9 mouse cellular contexts compared by ENCODE assay signal in the genomic region with DNA sequence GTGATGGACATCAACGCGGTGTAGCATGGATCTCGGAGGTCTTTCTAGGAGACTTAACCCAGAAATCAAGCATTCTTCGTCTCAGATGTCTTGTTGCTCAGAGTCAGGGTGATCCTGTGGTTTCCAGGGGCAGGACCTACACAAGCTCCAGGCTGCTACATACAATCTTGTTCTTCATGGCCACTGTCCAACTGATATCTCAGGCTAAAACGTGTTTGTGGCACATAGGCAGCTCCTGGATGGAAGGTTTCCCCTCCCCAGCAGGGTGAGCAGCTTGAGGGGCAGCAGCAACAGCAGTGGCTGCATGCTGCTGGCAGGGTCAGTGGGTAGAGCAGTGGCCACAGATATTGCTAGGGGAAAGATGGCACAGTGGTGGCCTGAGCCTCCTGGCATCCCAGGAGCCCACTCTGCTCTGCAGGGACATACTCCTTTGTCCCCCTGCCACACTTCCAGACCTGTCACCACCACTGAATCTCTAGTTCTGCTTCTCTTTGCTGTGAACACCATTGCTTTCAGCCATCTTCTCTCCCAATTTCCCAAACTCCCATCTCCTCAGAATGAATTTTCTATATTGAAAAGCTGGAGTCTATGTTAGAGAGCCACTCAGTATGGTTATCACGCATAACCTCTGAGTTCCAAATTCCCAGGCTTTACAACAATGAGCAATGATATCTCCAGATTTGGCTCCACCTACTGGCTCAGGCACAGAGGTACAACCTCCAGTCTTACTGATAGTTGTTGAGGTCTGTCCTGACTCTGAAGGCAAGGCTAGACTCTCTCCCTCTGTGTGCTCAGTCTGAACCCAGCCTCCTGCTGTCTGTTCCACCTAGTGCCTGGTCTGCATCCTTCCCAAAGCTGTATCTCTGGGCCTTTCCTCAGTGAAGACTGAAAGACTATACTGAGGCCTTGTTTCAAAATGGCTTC. TPM values are rescaled to one million over a fixed set of nuclear protein-coding genes. Genes with fewer than 3 reads are reported as not detected.
DNase-seq lines count a peak whose midpoint lies in the region; ATAC-seq and TF ChIP-seq lines count a peak whose summit lies in the region.
"Had no signal": no experiment of that assay in that cellular context is flagged by ENCODE, and none has a peak within 500 bp of the region (broad histone marks: within the 10 kb centered on the region; RNA-seq: fewer than 3 reads in every experiment).

No protein-coding gene starts in this region.

- H3K4me2 ChIP-seq in hindbrain, embryonic 15.5 days, result no peak overlapping the region

- TF ChIP-seq CTCF in liver, adult 2 months (IDR thresholded peaks at IDR 0.05; ENCODE audit: low read depth, low read length), result peak; percentile 52

- H3K9me3 ChIP-seq in hindbrain, embryonic 15.5 days, result no peaks in the 10 kb centered on the region
- H3K9me3 ChIP-seq: megakaryocyte, embryonic 14.5 days had no signal

- H3K4me3 ChIP-seq in hindbrain, embryonic 15.5 days, result no peak overlapping the region
- no peak overlapping the region for H3K4me3 ChIP-seq in liver, adult 2 months (ENCODE audit: insufficient read depth, low read depth, low read length)
- H3K4me3 ChIP-seq: megakaryocyte, embryonic 14.5 days had no signal

- no peak overlapping the region for H3K9ac ChIP-seq in hindbrain, embryonic 15.5 days
- no peak overlapping the region for H3K9ac ChIP-seq in liver, adult 2 months (ENCODE audit: low read depth, low read length)

- H3K79me2 ChIP-seq in liver, adult 2 months (ENCODE audit: control insufficient read depth, insufficient read depth, low read length), result no peaks in the 10 kb centered on the region

- WGBS in hindbrain, embryonic 15.5 days, result 68% methylated on average over 6 of the region's 6 CpGs
- WGBS in liver, adult 2 months, result 65% methylated on average over 6 of the region's 6 CpGs

- TF ChIP-seq POLR2A in liver, adult 2 months (IDR thresholded peaks at IDR 0.05; ENCODE audit: extremely low read depth, insufficient read depth, low read length), result no peak

- H3K27ac ChIP-seq in hindbrain, embryonic 15.5 days (replicated peaks), result no peak overlapping the region
- H3K27ac ChIP-seq in liver, adult 2 months (replicated peaks; ENCODE audit: insufficient read depth, low read depth, low read length), result no peak overlapping the region

- DNase-seq in adrenal gland, postnatal 14 days, result peak; percentile 14
- no peak for DNase-seq in adrenal gland, adult 18-20 months (ENCODE audit: low spot score in 2 of 2)
- peak; percentile 78 for DNase-seq in 3T3-L1 (ENCODE audit: low read depth, low spot score)
- peak; percentile 77 for DNase-seq in embryo, embryonic 10 days (ENCODE audit: low spot score)
- peak; percentile 44 for DNase-seq in liver, adult 2 months (ENCODE audit: extremely low read depth, low read depth, low spot score)
- peak; percentile 28 for DNase-seq in neural tube, embryonic 10.5 days (ENCODE audit: extremely low spot score, low spot score)
- no peak for DNase-seq in T-cell, adult 2 months (ENCODE audit: low spot score)

- H3K36me3 ChIP-seq in hindbrain, embryonic 15.5 days, result no peaks in the 10 kb centered on the region
- H3K36me3 ChIP-seq in liver, adult 2 months (ENCODE audit: control insufficient read depth, insufficient read depth, low read length), result peaks cover 14% of the 10 kb centered on the region

- no peaks in the 10 kb centered on the region for H3K4me1 ChIP-seq in hindbrain, embryonic 15.5 days (replicated peaks)
- no peaks in the 10 kb centered on the region for H3K4me1 ChIP-seq in liver, adult 2 months (ENCODE audit: control insufficient read depth, insufficient read depth, low read length)

- no peaks in the 10 kb centered on the region for H3K27me3 ChIP-seq in hindbrain, embryonic 15.5 days
- no peaks in the 10 kb centered on the region for H3K27me3 ChIP-seq in liver, adult 2 months (ENCODE audit: control insufficient read depth, insufficient read depth, low read length)

- ATAC-seq in hindbrain, embryonic 15.5 days (ENCODE audit: low FRiP score, low read depth), result peak; percentile 79

RNA-seq across cellular contexts. Expression of a gene that starts 36.8 kb away (rescaled TPM):
- total RNA-seq in adrenal gland, postnatal 14 days (2021), result not detected in 2 replicates
- total RNA-seq in adrenal gland, adult 18-20 months (2021), result not detected
- polyA plus RNA-seq in hindbrain, embryonic 15.5 days (2015; fragmentation: Nextera tagmentation; extraction: Ambion mirVana), result not detected in 2 replicates
- not detected in 2 replicates for total RNA-seq in liver, adult 2 months (2014; rRNA removed)
- polyA plus RNA-seq in liver, adult 2 months (2012; rRNA removed), result not detected in 2 replicates

RNA-seq across cellular contexts. Expression of a gene that starts 41.0 kb away (rescaled TPM):
- total RNA-seq in adrenal gland, postnatal 14 days (2021), result 0.79 and 9.1 TPM in 2 replicates
- total RNA-seq in adrenal gland, adult 18-20 months (2021), result not detected
- 0.10 TPM in 1 of 2 replicates, not detected in the other for polyA plus RNA-seq in hindbrain, embryonic 15.5 days (2015; fragmentation: Nextera tagmentation; extraction: Ambion mirVana)
- 92.8 and 119 TPM in 2 replicates for total RNA-seq in liver, adult 2 months (2014; rRNA removed)
- 134 and 163 TPM in 2 replicates for polyA plus RNA-seq in liver, adult 2 months (2012; rRNA removed)

Comparison
In these comparisons a context has a peak if more than half of its experiments do, and no peak if none do; other contexts are left out.
1. DNase-seq: peak in adrenal gland, postnatal 14 days (single experiment), 3T3-L1 (single experiment), embryo, embryonic 10 days (single experiment), liver, adult 2 months (single experiment) and neural tube, embryonic 10.5 days (single experiment); none in adrenal gland, adult 18-20 months (0 of 2) and T-cell, adult 2 months (single experiment).